Mouse (Mus musculus) erythroblast, embryonic 14.5 days (primary cell): ENCODE data around the gene Tbccd1.

Experiments used
- GATA1 ChIP-seq: IDR thresholded peaks from 2 replicates; pipeline ENCODE4 v1.6.1; 2012; ENCODE audit warnings: low read length, inconsistent platforms, mixed read lengths
- TAL1 ChIP-seq: IDR thresholded peaks from 3 replicates; pipeline ENCODE4 v1.6.1; 2012; ENCODE audit warnings: low read length, inconsistent platforms, mixed read lengths

DNA sequence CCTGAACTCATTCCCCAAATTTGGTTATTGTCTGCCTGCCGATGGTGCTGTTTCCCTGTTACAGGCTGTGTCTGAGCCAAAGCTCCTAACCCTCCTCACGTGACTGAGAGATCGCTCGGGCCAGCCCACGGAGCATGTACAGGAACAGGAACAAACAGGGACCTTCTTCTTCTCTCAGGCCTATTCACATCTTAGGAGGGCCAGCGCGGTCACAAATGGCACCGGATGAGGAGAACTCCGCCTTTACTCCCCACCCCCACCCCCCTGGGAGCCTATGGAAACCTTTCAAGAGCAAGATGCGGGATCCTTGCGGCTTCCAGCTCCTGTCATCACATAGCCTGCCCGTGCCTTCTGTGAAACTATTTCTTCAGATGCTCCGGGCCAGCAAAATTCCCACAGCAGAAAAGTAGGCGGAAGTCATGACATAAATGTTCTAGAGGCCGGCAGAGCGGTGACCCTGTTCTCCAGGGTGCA is 90.7 kb downstream of the Tbccd1 start:
- TF ChIP-seq GATA1 (no peak), TAL1 (no peak)
